Mouse (Mus musculus) E14TG2a.4 (cell line): Measurements from ENCODE around the gene Cdca5.

Experiments
- H3K27me3 ChIP-seq: 2 replicates; pipeline ENCODE4 v1.6.1; 2014; ENCODE audit warnings: low read length, control low read depth; ENCODE audit not compliant: insufficient read depth
- H3K36me3 ChIP-seq: 2 replicates; pipeline ENCODE4 v1.6.1; 2014; ENCODE audit warnings: low read length, control low read depth; ENCODE audit not compliant: insufficient read depth
- H3K4me1 ChIP-seq: replicated peaks from 2 replicates; pipeline ENCODE4 v1.6.1; 2014; ENCODE audit warnings: low read depth, low read length, control low read depth
- H3K4me3 ChIP-seq: replicated peaks from 2 replicates; pipeline ENCODE4 v1.5.1; 2014; ENCODE audit warnings: mild to moderate bottlenecking, low read length
- H3K9me3 ChIP-seq: 2 replicates; pipeline ENCODE4 v1.6.1; 2014; ENCODE audit warnings: low read length, control low read depth
- CTCF ChIP-seq: conservative IDR thresholded peaks from 2 replicates; pipeline ENCODE4 v1.5.1; 2014; ENCODE audit warnings: low read length
- NANOG ChIP-seq: IDR thresholded peaks from 2 replicates; pipeline ENCODE4 v1.6.1; 2014; ENCODE audit warnings: borderline replicate concordance, low read length, mixed read lengths
- POU5F1 ChIP-seq: IDR thresholded peaks from 2 replicates; pipeline ENCODE4 v1.6.1; 2014; ENCODE audit warnings: low read length, borderline replicate concordance

The Cdca5 gene

DNA sequence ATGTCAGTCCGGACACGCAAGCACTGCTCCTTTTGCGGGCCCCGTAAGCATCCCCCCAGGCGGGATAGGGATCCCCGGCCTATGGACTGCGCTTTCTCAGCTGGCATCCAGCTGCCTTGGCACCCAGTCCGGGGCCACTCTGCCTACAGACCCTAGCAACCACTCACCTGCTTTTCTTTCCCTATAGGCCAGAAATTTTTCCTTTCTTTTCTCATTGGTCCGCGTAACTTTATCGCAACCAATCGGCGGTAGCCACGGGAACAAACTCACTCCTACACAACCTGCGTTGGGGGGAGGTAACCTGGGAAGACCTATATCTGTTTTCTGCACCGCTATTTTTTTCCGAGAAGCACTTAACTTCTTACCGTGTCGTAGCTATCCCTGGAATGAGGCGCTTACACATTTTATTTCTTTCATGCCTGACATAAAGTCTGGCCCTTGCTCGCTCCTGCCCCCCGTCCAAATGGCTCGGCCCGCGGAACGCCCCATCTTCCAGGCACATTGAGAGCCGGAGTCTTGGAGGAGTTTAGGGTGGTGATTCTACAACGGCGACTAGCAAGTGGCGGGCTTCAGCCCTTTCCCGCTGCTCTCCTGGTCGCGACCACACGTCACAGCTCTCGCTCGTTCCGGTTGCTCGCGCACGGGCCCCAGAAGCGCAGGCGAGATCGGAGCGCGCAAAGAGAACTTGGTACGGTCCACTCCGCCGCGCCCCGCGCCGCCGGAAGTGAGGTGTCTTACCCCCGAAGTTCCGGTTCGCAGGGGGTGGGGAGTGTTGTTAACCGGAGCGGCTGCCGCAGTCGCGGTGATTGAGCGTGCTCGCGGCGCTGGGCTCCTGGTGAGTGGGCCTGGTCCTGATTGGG lies 38.3 kb upstream of the Cdca5 start, which contains the start of gene Syvn1:
Gene Syvn1 (plus strand): TSS at position 283 of the 860 bp plus-strand sequence.
- TF ChIP-seq POU5F1 (no peak), NANOG (no peak), CTCF (no peak)
- no peaks in the 10 kb centered on the region for H3K9me3 ChIP-seq
- H3K4me1 ChIP-seq = peaks cover 55% of the 10 kb centered on the region
- H3K27me3 ChIP-seq = no peaks in the 10 kb centered on the region
- H3K4me3 ChIP-seq = peak within 1 kb of the TSS; percentile 96
- peaks cover 40% of the 10 kb centered on the region for H3K36me3 ChIP-seq

DNA sequence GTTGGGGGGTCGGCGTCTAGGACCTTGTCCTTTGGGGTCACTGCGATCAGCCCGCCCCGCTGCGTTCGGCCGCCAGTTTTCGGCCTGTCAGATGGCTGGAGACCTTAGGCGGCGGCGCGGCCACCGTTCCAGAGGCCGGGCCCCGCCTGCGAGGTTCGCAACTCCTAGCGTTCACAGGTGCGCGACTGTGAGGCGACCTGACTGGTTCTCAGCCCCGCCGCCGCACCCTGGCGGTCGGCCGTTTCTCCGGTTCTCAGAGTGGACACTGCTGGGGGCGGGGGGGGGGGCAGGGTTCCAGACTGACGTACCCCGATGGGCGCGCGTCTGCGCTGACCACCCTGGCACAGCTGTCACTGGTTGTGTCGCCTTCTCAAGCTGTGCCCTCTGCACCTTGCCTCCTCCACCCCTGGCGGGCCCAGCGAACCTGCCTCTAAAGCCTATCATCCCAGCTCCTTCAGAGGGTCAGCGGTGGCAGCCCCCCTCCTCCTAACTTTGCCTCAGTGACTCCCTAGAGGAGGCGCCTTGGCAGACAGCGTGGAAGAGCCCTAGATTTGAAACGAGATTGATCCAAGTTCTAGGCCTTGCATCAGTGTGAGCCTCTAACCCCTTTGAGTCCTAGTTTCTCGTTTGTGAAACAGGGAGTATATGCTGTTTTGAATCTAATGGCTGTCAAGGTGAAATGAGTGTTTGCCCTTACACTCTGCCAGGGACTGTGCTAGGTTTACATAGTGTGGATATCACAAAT lies 37.5 kb upstream of the Cdca5 start:
- TF ChIP-seq POU5F1 = no peak
- no peak for TF ChIP-seq NANOG
- no peak for TF ChIP-seq CTCF
- Histone ChIP-seq H3K36me3 (peaks cover 48% of the 10 kb centered on the region), H3K4me1 (peaks cover 52% of the 10 kb centered on the region), H3K9me3 (no peaks in the 10 kb centered on the region), H3K4me3 (peak overlapping the region; percentile 96), H3K27me3 (no peaks in the 10 kb centered on the region)

DNA sequence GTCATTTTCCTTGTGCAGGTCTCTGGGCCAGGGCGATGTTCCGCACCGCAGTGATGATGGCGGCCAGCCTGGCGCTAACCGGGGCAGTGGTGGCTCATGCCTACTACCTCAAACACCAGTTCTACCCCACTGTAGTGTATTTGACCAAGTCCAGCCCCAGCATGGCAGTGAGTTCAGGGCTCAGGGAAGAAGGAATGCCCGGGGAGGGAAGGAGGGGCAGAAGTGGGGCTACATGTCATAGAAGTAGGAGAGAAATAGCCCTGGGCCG lies 37.0 kb upstream of the Cdca5 start:
- Histone ChIP-seq H3K4me1 (peaks cover 52% of the 10 kb centered on the region), H3K27me3 (no peaks in the 10 kb centered on the region), H3K9me3 (no peaks in the 10 kb centered on the region), H3K4me3 (peak overlapping the region; percentile 96), H3K36me3 (peaks cover 53% of the 10 kb centered on the region)
- TF ChIP-seq POU5F1 (no peak), CTCF (no peak), NANOG (no peak)

- Histone ChIP-seq H3K27me3 (no peaks in the 10 kb centered on the region), H3K4me3 (0 out of 2 replicates have a peak overlapping the region, but pooled peaks have one; percentile 96), H3K9me3 (no peaks in the 10 kb centered on the region), H3K4me1 (peaks cover 62% of the 10 kb centered on the region), H3K36me3 (peaks cover 64% of the 10 kb centered on the region)
- TF ChIP-seq POU5F1 (no peak), CTCF (no peak), NANOG (no peak)
Measured at GRCm38 (mm10) chr19:6048681-6049410, 35.9 kb upstream of the Cdca5 start.

GRCm38 (mm10) chr19:6052516-6052915 lies 32.3 kb upstream of the Cdca5 start:
- Histone ChIP-seq H3K27me3 (peaks cover 2% of the 10 kb centered on the region; the same call in 1 of the 2 replicates), H3K4me3 (0 out of 2 replicates have a peak overlapping the region, but pooled peaks have one; percentile 17), H3K4me1 (peaks cover 77% of the 10 kb centered on the region), H3K36me3 (peaks cover 93% of the 10 kb centered on the region), H3K9me3 (no peaks in the 10 kb centered on the region)
- no peak for TF ChIP-seq NANOG
- no peak for TF ChIP-seq CTCF
- TF ChIP-seq POU5F1 = no peak

GRCm38 (mm10) chr19:6054296-6054695 lies 30.5 kb upstream of the Cdca5 start:
- TF ChIP-seq CTCF = no peak
- TF ChIP-seq NANOG = no peak
- TF ChIP-seq POU5F1 = no peak
- Histone ChIP-seq H3K4me3 (no peak overlapping the region), H3K9me3 (no peaks in the 10 kb centered on the region), H3K36me3 (peaks cover 89% of the 10 kb centered on the region), H3K27me3 (peaks cover 2% of the 10 kb centered on the region; the same call in 1 of the 2 replicates), H3K4me1 (peaks cover 70% of the 10 kb centered on the region)

GRCm38 (mm10) chr19:6056696-6057095 lies 28.1 kb upstream of the Cdca5 start:
- H3K4me1 ChIP-seq = peaks cover 62% of the 10 kb centered on the region
- TF ChIP-seq CTCF (no peak), POU5F1 (no peak), NANOG (no peak)
- peaks cover 75% of the 10 kb centered on the region for H3K36me3 ChIP-seq
- peaks cover 2% of the 10 kb centered on the region; the same call in 1 of the 2 replicates for H3K27me3 ChIP-seq
- peak overlapping the region; percentile 100 for H3K4me3 ChIP-seq
- H3K9me3 ChIP-seq = no peaks in the 10 kb centered on the region

DNA sequence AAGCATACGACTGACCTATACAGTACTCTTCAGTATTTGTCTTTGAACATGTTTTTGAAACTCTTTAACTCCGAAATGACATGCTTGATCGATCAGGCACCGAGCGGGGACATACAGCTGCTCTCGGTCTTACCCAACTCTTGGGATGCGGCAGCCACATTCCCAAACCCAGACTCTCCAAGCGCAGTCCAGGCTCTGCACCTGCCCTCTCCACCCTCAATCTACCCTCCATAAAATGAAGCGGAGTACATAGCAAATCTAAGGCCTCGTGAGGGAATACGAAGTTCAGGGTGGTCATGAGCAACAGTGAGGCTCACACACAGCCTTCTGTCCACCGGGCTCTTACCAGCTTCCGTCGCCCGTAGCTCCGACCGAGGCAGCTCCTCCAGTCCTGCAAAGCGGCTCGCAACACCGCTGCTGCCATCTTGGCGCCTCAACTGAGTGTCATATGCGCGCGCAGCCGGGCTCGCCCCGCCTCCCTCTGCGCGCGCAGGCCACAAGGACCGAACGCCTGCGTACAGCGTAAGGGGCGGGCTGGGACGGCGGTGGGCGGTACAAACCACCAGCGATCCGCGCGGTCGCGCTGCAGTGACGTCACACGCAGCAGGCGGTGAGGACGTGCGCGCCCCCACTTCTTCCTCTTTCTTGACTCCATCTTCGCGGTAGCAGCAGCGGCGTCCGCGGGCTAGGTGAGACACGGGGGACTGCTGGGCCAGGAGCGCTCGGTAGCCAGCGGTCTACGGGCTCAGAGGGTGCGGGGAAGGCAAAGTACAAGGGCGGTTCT lies 27.3 kb upstream of the Cdca5 start, which contains the start of the genes Mrpl49 and Fau:
Gene Mrpl49 (minus strand): TSS at position 473 of the 784 bp plus-strand sequence.
Gene Fau (plus strand): TSS at position 532 of the 784 bp plus-strand sequence.
- Histone ChIP-seq H3K9me3 (no peaks in the 10 kb centered on the region), H3K4me3 (peak within 1 kb of the TSS; percentile 100), H3K4me1 (peaks cover 65% of the 10 kb centered on the region), H3K36me3 (peaks cover 72% of the 10 kb centered on the region), H3K27me3 (peaks cover 2% of the 10 kb centered on the region; the same call in 1 of the 2 replicates)
- TF ChIP-seq NANOG = no peak
- TF ChIP-seq CTCF = no peak
